Mouse (Mus musculus) c-Kit-positive CD71-negative TER-119-negative erythroid progenitor cells, embryonic 14.5 days (primary cell): ENCODE measurements at regions not wholly inside any gene's neighbourhood (a gene's known extent, or its start where the extent isn't known, plus 50 kb on each side); places are given as distances from the start of the nearest gene placed in this dataset.
"Not testable (repeated sequence)": the region's sequence is repeated elsewhere in the genome, so short reads cannot be mapped to it uniquely, and the experiment has no call there.

Experiments used
- DNase-seq: peaks from one replicate; pipeline ENCODE4 v3.0.0-alpha.2; 2013; ENCODE audit warnings: low read depth

GRCm38 (mm10) chr1:157755015-157755649 is 248.6 kb downstream of the Sec16b start:
- no peak for DNase-seq

GRCm38 (mm10) chr1:157756977-157757376 is 250.4 kb downstream of the Sec16b start:
- DNase-seq, result no peak

GRCm38 (mm10) chr1:157758337-157758736 is 251.8 kb downstream of the Sec16b start:
- no peak for DNase-seq

- no peak for DNase-seq
Measured at GRCm38 (mm10) chr1:157768201-157768600, 261.7 kb downstream of the Sec16b start.

- no peak for DNase-seq
Measured at GRCm38 (mm10) chr1:157797711-157798110, 291.2 kb downstream of the Sec16b start.

- DNase-seq, result no peak
Measured at GRCm38 (mm10) chr1:157798561-157799553, 292.3 kb downstream of the Sec16b start.

GRCm38 (mm10) chr1:157801151-157801550 is 294.6 kb downstream of the Sec16b start:
- no peak for DNase-seq

- no peak for DNase-seq
Measured at GRCm38 (mm10) chr1:157804229-157804628, 297.7 kb downstream of the Sec16b start.

- DNase-seq, result no peak
Measured at GRCm38 (mm10) chr1:157806296-157806695, 299.8 kb downstream of the Sec16b start.

- DNase-seq, result no peak
Measured at GRCm38 (mm10) chr1:157809674-157810471, 303.3 kb downstream of the Sec16b start.

- no peak for DNase-seq
Measured at GRCm38 (mm10) chr1:157810657-157811056, 304.1 kb downstream of the Sec16b start.

GRCm38 (mm10) chr1:157827966-157828365 is 321.4 kb downstream of the Sec16b start:
- no peak for DNase-seq

GRCm38 (mm10) chr1:157831511-157831910 is 325.0 kb downstream of the Sec16b start:
- DNase-seq, result no peak

- DNase-seq, result no peak
Measured at GRCm38 (mm10) chr1:157872775-157873174, 366.2 kb downstream of the Sec16b start.

- DNase-seq, result no peak
Measured at GRCm38 (mm10) chr1:157875006-157875405, 368.5 kb downstream of the Sec16b start.

GRCm38 (mm10) chr1:157877117-157877516 is 370.6 kb downstream of the Sec16b start:
- not testable (repeated sequence) for DNase-seq

GRCm38 (mm10) chr1:157887146-157887545 is 380.6 kb downstream of the Sec16b start:
- no peak for DNase-seq

- DNase-seq, result no peak
Measured at GRCm38 (mm10) chr1:157888573-157888972, 382.0 kb downstream of the Sec16b start.

GRCm38 (mm10) chr1:157906168-157906567 is 399.6 kb downstream of the Sec16b start:
- no peak for DNase-seq

GRCm38 (mm10) chr1:157937800-157938348 is 418.3 kb downstream of the Brinp2 start:
- DNase-seq, result no peak

- DNase-seq, result no peak
Measured at GRCm38 (mm10) chr1:157939516-157939915, 416.6 kb downstream of the Brinp2 start.

- DNase-seq, result no peak
Measured at GRCm38 (mm10) chr1:157940331-157940758, 415.8 kb downstream of the Brinp2 start.
